Mouse (Mus musculus) myocyte (in vitro differentiated cells): Measurements from ENCODE around the gene Palm. TPM values are rescaled to one million over a fixed set of nuclear protein-coding genes. Genes with fewer than 3 reads are reported as not detected.

Experiments used
- H3K27me3 ChIP-seq: one replicate; pipeline ENCODE4 v1.6.1; 2011; ENCODE audit not compliant: control insufficient read depth, insufficient read depth, insufficient read length
- H3K36me3 ChIP-seq: one replicate; pipeline ENCODE4 v1.6.1; 2011; ENCODE audit not compliant: control insufficient read depth, insufficient read depth
- H3K4me2 ChIP-seq: one replicate; pipeline ENCODE4 v1.6.1; 2011; ENCODE audit warnings: low read depth, control low read depth
- H3K4me3 ChIP-seq: one replicate; pipeline ENCODE4 v1.5.1; 2011; ENCODE audit warnings: mild to moderate bottlenecking, control low read depth, moderate library complexity
- H3K79me2 ChIP-seq: one replicate; pipeline ENCODE4 v1.6.1; 2011; ENCODE audit not compliant: control insufficient read depth, insufficient read depth
- H3ac ChIP-seq: one replicate; pipeline ENCODE4 v1.6.1; 2011; ENCODE audit not compliant: control insufficient read depth, insufficient read length
- CEBPB ChIP-seq: IDR thresholded peaks from 2 replicates; pipeline ENCODE4 v1.6.1; 2011; ENCODE audit warnings: mild to moderate bottlenecking, moderate library complexity; ENCODE audit not compliant: poor library complexity, insufficient read depth, severe bottlenecking
- E2F4 ChIP-seq: IDR thresholded peaks from one replicate; pipeline ENCODE4 v1.6.1; 2011; ENCODE audit warnings: mild to moderate bottlenecking, control low read depth, moderate library complexity; ENCODE audit not compliant: insufficient read depth
- MAX ChIP-seq: IDR thresholded peaks from one replicate; pipeline ENCODE4 v1.6.1; 2011; ENCODE audit warnings: low read depth, mild to moderate bottlenecking, control low read depth
- MYOD1 ChIP-seq, 3 experiments: IDR thresholded peaks; one replicate each; pipeline ENCODE4 v1.6.1; 2011; ENCODE audit warnings: control low read depth in 2 of 3, low read depth in 2 of 3, mild to moderate bottlenecking in 2 of 3, moderate library complexity in 1 of 3; ENCODE audit not compliant: insufficient read length in 2 of 3, control insufficient read depth in 1 of 3
- MYOG ChIP-seq, 3 experiments: IDR thresholded peaks; one replicate each; pipeline ENCODE4 v1.6.1; 2011; ENCODE audit warnings: control low read depth in 2 of 3, low read depth in 2 of 3, mild to moderate bottlenecking in 2 of 3; ENCODE audit not compliant: insufficient read length in 2 of 3, control insufficient read depth in 1 of 3, insufficient read depth in 1 of 3
- POLR2A ChIP-seq: IDR thresholded peaks from one replicate; pipeline ENCODE4 v1.6.1; 2011; ENCODE audit warnings: low read depth, mild to moderate bottlenecking, control low read depth, moderate library complexity; ENCODE audit not compliant: insufficient read length
- POLR2AphosphoS2 ChIP-seq: IDR thresholded peaks from one replicate; pipeline ENCODE4 v1.6.1; 2011; ENCODE audit warnings: low read depth, control low read depth; ENCODE audit not compliant: insufficient read length
- REST ChIP-seq: IDR thresholded peaks from one replicate; pipeline ENCODE4 v1.6.1; 2011; ENCODE audit warnings: mild to moderate bottlenecking, control low read depth, moderate library complexity; ENCODE audit not compliant: insufficient read depth, insufficient read length
- SRF ChIP-seq: IDR thresholded peaks from one replicate; pipeline ENCODE4 v1.6.1; 2011; ENCODE audit warnings: low read depth; ENCODE audit not compliant: control insufficient read depth, insufficient read length
- TCF12 ChIP-seq: IDR thresholded peaks from one replicate; pipeline ENCODE4 v1.6.1; 2011; ENCODE audit warnings: mild to moderate bottlenecking, control low read depth; ENCODE audit not compliant: poor library complexity, insufficient read depth, severe bottlenecking
- TCF3 ChIP-seq: IDR thresholded peaks from one replicate; pipeline ENCODE4 v1.6.1; 2011; ENCODE audit warnings: low read depth, control low read depth; ENCODE audit not compliant: insufficient read length
- USF1 ChIP-seq: IDR thresholded peaks from one replicate; pipeline ENCODE4 v1.6.1; 2011; ENCODE audit warnings: low read depth, mild to moderate bottlenecking, control low read depth, moderate library complexity
- polyA plus RNA-seq: library from polyadenylated mRNA; unstranded; fragments of >200 nt; fragmentation: generic; extraction: Trizol; gene quantifications from one replicate; pipeline ENCODE4 v1.2.1, GENCODE M21; 2012; ENCODE audit warnings: missing spikeins

The Palm gene
- polyA plus RNA-seq, 1 experiment: 70.0 TPM

DNA sequence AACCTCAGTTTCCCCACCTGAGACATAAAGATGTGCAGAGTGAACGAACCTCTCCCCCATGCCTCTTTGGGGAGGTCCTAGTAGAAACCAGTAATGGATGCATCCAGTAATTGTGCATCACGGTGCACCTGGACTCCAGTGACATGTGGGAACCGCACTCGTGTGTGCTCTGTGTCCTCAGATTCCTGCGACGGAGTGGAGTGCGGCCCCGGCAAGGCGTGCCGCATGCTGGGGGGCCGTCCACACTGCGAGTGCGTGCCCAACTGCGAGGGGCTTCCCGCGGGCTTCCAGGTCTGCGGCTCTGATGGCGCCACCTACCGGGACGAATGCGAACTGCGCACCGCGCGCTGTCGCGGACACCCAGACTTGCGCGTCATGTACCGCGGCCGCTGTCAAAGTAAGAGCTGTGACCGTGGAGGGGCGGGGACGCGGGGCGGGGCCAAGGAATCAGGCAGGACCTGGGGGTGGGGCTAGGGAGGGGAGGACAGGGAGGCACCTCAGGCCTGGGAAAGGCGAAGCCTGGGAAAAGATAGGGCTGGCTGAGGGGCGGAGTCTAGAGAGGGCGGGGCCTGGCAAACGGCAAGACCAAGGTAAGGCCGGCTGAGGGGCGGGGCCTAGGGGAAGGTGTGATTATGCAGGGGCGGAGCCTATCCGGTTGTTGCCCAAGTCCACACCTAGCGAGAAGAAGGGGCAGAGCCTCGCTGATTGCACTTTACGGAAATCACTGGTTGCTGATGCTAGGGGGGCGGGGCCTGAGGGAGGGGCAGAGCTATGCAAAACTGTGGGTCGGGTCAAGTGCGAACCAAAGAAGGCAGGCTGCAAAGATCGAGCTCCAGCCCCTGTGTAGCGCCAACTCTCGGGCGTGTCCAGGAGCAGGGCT lies 13.3 kb upstream of the Palm start:
- H3K4me2 ChIP-seq: peak overlapping the region; percentile 83
- TF ChIP-seq TCF3 (no peak), SRF (peak; percentile 45)
- H3ac ChIP-seq: no peak overlapping the region
- no peaks in the 10 kb centered on the region for H3K79me2 ChIP-seq
- no peaks in the 10 kb centered on the region for H3K27me3 ChIP-seq
- H3K36me3 ChIP-seq: no peaks in the 10 kb centered on the region
- H3K4me3 ChIP-seq: peak overlapping the region; percentile 12

DNA sequence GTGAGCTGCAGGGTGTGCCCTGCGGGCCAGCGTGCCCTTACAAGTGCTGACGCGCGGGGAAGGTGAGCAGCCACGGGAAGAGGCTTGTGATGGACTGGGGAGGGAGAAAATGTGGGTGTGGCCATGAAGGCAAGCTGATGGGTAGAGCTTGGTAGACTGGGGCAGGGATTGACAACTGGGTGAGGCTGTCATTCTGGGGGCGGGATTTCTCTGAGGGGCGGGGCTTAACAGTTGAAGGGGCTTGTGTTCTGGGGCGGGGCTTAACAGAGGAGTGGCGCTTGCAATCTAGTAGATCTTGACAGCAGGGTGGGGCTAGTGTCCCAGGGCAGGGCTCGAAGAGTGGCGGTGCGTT lies 12.7 kb upstream of the Palm start:
- Histone ChIP-seq H3ac (no peak overlapping the region), H3K79me2 (no peaks in the 10 kb centered on the region), H3K36me3 (no peaks in the 10 kb centered on the region), H3K4me2 (peak overlapping the region; percentile 83), H3K27me3 (no peaks in the 10 kb centered on the region), H3K4me3 (peak overlapping the region; percentile 12)
- TF ChIP-seq USF1 (no peak), MYOD1 (IDR thresholded peaks at IDR 0.05; ENCODE audit: control insufficient read depth in 1 of 3, insufficient read length in 2 of 3, low read depth in 2 of 3) (no peak), E2F4 (no peak), TCF12 (no peak), TCF3 (no peak)

DNA sequence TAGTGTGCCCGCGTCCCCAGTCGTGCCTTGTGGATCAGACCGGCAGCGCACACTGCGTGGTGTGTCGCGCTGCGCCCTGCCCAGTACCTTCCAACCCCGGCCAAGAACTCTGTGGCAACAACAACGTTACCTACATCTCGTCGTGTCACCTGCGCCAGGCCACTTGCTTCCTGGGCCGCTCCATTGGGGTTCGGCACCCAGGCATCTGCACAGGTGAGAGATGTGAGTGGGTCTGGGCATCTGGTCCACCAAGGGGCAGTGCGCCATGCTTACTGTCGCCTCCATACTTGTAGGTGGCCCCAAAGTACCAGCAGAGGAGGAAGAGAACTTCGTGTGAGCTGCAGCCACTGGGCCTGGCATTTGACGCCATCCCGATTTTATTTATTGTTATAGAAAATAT lies 12.2 kb upstream of the Palm start:
- Histone ChIP-seq H3K79me2 (no peaks in the 10 kb centered on the region), H3K36me3 (no peaks in the 10 kb centered on the region), H3K4me3 (peak overlapping the region; percentile 12), H3ac (no peak overlapping the region), H3K4me2 (peak overlapping the region; percentile 83), H3K27me3 (no peaks in the 10 kb centered on the region)
- TF ChIP-seq MAX: no peak
- TF ChIP-seq E2F4: no peak
- no peak for TF ChIP-seq SRF
- no peak for TF ChIP-seq MYOD1 (IDR thresholded peaks at IDR 0.05; ENCODE audit: control insufficient read depth in 1 of 3, insufficient read length in 2 of 3, low read depth in 2 of 3)
- TF ChIP-seq REST: no peak
- no peak for TF ChIP-seq MYOG (IDR thresholded peaks at IDR 0.05; ENCODE audit: control insufficient read depth in 1 of 3, insufficient read depth in 1 of 3, insufficient read length in 2 of 3, low read depth in 2 of 3)
- no peak for TF ChIP-seq POLR2A
- no peak for TF ChIP-seq USF1
- TF ChIP-seq POLR2AphosphoS2: no peak
- TF ChIP-seq TCF3: no peak
- TF ChIP-seq CEBPB: no peak
- TF ChIP-seq TCF12: no peak

DNA sequence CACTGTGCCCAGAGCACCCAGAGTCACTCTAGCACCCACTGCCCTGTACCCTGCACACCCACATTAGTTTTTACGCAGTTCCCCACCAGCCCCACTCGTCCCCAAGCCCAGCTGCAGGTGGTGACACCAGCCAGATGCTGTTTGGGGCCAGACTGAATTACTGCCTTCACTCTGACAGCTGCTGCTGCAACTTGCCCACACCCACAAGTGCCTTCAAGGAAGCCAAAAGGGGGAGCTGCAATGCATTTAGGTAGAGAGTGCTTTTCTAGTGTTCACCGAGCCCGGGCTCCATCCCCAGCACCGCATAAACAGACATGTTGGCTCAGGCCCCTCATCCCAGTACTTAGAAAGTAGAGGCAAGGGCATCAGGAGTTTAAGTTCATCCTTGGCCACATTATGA lies 11.4 kb upstream of the Palm start:
- no peaks in the 10 kb centered on the region for H3K27me3 ChIP-seq

DNA sequence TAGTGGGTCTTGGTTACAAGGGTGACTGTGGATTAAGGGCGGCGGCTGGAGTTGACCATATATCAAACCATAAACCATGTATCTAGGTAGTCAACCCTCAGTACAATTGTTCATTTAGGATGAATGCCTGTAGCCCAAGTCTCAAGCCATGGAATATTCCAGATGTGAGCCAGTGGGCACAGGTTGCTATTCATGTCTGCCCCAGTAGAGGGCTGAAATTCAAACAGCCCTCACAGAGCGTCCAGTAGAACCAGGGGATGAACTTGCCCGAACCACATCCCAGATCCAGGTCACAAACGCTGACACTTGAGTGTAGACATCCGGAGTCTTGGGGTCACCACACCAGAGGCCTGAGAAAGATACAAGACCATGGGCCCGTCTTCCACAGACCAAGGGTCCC lies 10.3 kb upstream of the Palm start:
- Histone ChIP-seq H3K36me3 (no peaks in the 10 kb centered on the region), H3K4me2 (no peak overlapping the region), H3K4me3 (no peak overlapping the region), H3ac (no peak overlapping the region), H3K79me2 (no peaks in the 10 kb centered on the region), H3K27me3 (no peaks in the 10 kb centered on the region)
- TF ChIP-seq USF1 (no peak), TCF12 (no peak), POLR2AphosphoS2 (no peak), POLR2A (no peak), CEBPB (no peak), TCF3 (no peak), MAX (no peak), MYOG (IDR thresholded peaks at IDR 0.05; ENCODE audit: control insufficient read depth in 1 of 3, insufficient read depth in 1 of 3, insufficient read length in 2 of 3, low read depth in 2 of 3) (no peak), SRF (no peak)

More for the DNA sequence above, 11.4 kb upstream of the Palm start:
- Histone ChIP-seq H3K79me2 (no peaks in the 10 kb centered on the region), H3K4me3 (no peak overlapping the region), H3K4me2 (no peak overlapping the region), H3K36me3 (no peaks in the 10 kb centered on the region), H3ac (no peak overlapping the region)
- no peak for TF ChIP-seq SRF
- peak in 1 of 3 experiments; percentile 51 for TF ChIP-seq MYOG (IDR thresholded peaks at IDR 0.05; ENCODE audit: control insufficient read depth in 1 of 3, insufficient read depth in 1 of 3, insufficient read length in 2 of 3, low read depth in 2 of 3)
- TF ChIP-seq MYOD1 (IDR thresholded peaks at IDR 0.05; ENCODE audit: control insufficient read depth in 1 of 3, insufficient read length in 2 of 3, low read depth in 2 of 3): peak in 1 of 3 experiments; percentile 43
